Mouse (Mus musculus): ENCODE results near the gene Rpgrip1. TPM values are rescaled to one million over a fixed set of nuclear protein-coding genes. Genes with fewer than 3 reads are reported as not detected.

The Rpgrip1 gene
- polyA plus RNA-seq, 1 experiment from 2014 or later, result 39.5 TPM

GRCm38 (mm10) chr14:52140577-52141444 lies 30.3 kb downstream of the Rpgrip1 start:
- Histone ChIP-seq H3K9me3 (ENCODE audit: control insufficient read depth, low read length) (no peaks in the 10 kb centered on the region), H3K4me1 (ENCODE audit: control insufficient read depth, insufficient read depth, low read length) (no peaks in the 10 kb centered on the region), H3K4me3 (replicated peaks; ENCODE audit: low read depth, low read length) (no peak overlapping the region), H3K27me3 (ENCODE audit: control insufficient read depth, insufficient read depth, low read length) (no peaks in the 10 kb centered on the region), H3K9ac (replicated peaks; ENCODE audit: low read length) (no peak overlapping the region), H3K36me3 (ENCODE audit: control insufficient read depth, insufficient read depth, low read length) (no peaks in the 10 kb centered on the region), H3K4me2 (ENCODE audit: low read length) (no peak overlapping the region), H3K27ac (replicated peaks; ENCODE audit: low read depth, low read length) (no peak overlapping the region)
- DNase-seq, result no peak
- 82% methylated on average over 19 of the region's 19 CpGs for WGBS
- ATAC-seq (ENCODE audit: low FRiP score, low TSS enrichment), result no peak

DNA sequence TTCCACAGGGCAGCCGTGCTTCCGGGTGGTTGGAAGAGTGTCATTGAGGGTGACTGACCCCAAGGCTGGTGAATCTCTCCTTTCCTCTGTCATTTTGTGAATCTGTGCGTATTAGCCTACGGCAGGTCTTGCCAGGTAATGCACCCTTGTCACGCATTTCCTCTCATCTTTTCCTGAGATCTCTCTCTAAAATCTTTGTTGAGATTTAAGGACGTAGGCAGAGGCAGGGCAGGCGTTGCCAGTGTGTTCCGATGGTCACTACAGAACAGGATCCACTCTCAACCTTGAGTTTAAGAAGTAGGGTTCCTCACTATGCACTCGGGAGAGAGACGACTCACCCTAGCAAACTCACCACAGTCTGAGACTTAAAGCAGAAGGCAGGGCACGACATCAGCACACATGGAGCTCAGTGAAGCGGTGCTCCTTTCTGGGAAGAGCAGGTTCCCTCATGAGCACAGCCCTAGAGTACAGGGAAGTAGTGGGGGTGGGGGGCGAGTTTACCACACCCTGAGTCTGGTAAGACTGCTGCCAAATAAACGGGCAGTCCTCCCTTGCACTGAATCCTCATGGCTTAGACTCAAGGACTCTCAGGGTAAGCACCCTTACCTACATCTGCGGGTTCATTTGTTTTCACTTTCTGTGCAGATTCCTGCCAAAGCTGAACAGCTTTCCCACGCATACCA lies 31.1 kb downstream of the Rpgrip1 start:
- H3K27me3 ChIP-seq (ENCODE audit: control insufficient read depth, insufficient read depth, low read length), result no peaks in the 10 kb centered on the region
- no peaks in the 10 kb centered on the region for H3K36me3 ChIP-seq (ENCODE audit: control insufficient read depth, insufficient read depth, low read length)
- WGBS, result 75% methylated on average over 16 of the region's 16 CpGs
- no peak overlapping the region for H3K27ac ChIP-seq (replicated peaks; ENCODE audit: low read depth, low read length)
- no peaks in the 10 kb centered on the region for H3K4me1 ChIP-seq (ENCODE audit: control insufficient read depth, insufficient read depth, low read length)
- H3K4me3 ChIP-seq (replicated peaks; ENCODE audit: low read depth, low read length), result no peak overlapping the region
- no peak for DNase-seq
- no peak overlapping the region for H3K4me2 ChIP-seq (ENCODE audit: low read length)
- ATAC-seq (ENCODE audit: low FRiP score, low TSS enrichment), result no peak
- no peak overlapping the region for H3K9ac ChIP-seq (replicated peaks; ENCODE audit: low read length)
- H3K9me3 ChIP-seq (ENCODE audit: control insufficient read depth, low read length), result no peaks in the 10 kb centered on the region

- Histone ChIP-seq H3K4me2 (ENCODE audit: low read length) (no peak overlapping the region), H3K9ac (replicated peaks; ENCODE audit: low read length) (no peak overlapping the region)
- 89% methylated on average over 4 of the region's 4 CpGs for WGBS
Observed at GRCm38 (mm10) chr14:52144165-52144564, 33.7 kb downstream of the Rpgrip1 start.

GRCm38 (mm10) chr14:52146540-52146939 lies 36.0 kb downstream of the Rpgrip1 start:
- WGBS, result 63% methylated on average over 4 of the region's 4 CpGs
- ATAC-seq (ENCODE audit: low FRiP score, low TSS enrichment), result no peak
- Histone ChIP-seq H3K4me1 (ENCODE audit: control insufficient read depth, insufficient read depth, low read length) (no peaks in the 10 kb centered on the region), H3K27me3 (ENCODE audit: control insufficient read depth, insufficient read depth, low read length) (no peaks in the 10 kb centered on the region), H3K36me3 (ENCODE audit: control insufficient read depth, insufficient read depth, low read length) (no peaks in the 10 kb centered on the region), H3K27ac (replicated peaks; ENCODE audit: low read depth, low read length) (no peak overlapping the region), H3K4me3 (replicated peaks; ENCODE audit: low read depth, low read length) (no peak overlapping the region), H3K9me3 (ENCODE audit: control insufficient read depth, low read length) (no peaks in the 10 kb centered on the region), H3K9ac (replicated peaks; ENCODE audit: low read length) (no peak overlapping the region), H3K4me2 (ENCODE audit: low read length) (no peak overlapping the region)
- DNase-seq, result peak; percentile 46

More at GRCm38 (mm10) chr14:52144165-52144564, 33.7 kb downstream of the Rpgrip1 start:
- Histone ChIP-seq H3K36me3 (ENCODE audit: control insufficient read depth, insufficient read depth, low read length) (no peaks in the 10 kb centered on the region), H3K27me3 (ENCODE audit: control insufficient read depth, insufficient read depth, low read length) (no peaks in the 10 kb centered on the region), H3K27ac (replicated peaks; ENCODE audit: low read depth, low read length) (no peak overlapping the region), H3K4me1 (ENCODE audit: control insufficient read depth, insufficient read depth, low read length) (no peaks in the 10 kb centered on the region), H3K4me3 (replicated peaks; ENCODE audit: low read depth, low read length) (no peak overlapping the region), H3K9me3 (ENCODE audit: control insufficient read depth, low read length) (no peaks in the 10 kb centered on the region)
- ATAC-seq (ENCODE audit: low FRiP score, low TSS enrichment), result no peak
- no peak for DNase-seq

DNA sequence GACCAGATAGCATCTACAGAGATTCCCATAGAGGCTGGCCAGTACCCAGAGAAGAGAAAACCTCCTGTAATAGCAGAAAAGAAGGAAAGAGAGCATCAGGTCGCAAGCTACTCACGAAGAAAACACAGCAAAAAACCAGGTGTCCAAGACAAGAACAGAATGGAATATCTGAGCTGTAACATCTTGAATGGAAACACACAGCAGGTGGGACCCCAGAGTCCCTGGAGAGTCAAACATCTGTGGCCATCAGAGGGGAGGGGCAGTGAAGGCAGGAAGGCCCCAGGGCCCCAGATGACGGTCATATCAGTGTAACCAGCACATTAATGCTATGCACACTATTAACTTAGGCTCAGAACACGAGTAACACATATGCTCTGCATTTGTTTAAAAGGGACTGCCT lies 39.4 kb downstream of the Rpgrip1 start:
- DNase-seq (no peak), ATAC-seq (ENCODE audit: low FRiP score, low TSS enrichment) (no peak)
- 53% methylated on average over 4 of the region's 4 CpGs for WGBS

DNA sequence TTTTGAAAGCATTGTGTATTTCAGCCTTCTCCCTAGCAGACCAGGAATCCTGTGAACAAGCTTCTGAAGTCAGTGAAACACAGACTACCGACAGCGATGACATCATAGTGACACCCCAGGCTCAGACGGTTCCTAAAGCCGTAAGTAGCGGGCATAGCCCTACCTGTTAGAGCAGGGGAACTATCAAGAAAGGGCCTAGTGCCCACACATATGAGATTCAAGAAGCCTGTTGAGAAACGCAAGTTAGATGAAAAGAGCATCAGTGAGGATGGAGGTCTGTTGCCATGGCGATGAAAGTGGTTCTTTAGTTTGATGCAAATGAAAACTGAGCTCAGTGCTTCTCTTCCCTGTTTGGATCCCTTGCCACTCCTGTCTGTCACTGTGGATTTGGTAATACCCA lies 41.7 kb downstream of the Rpgrip1 start:
- DNase-seq, result peak; percentile 78
- H3K9me3 ChIP-seq (ENCODE audit: control insufficient read depth, low read length), result no peaks in the 10 kb centered on the region
- no peak overlapping the region for H3K9ac ChIP-seq (replicated peaks; ENCODE audit: low read length)
- H3K27me3 ChIP-seq (ENCODE audit: control insufficient read depth, insufficient read depth, low read length), result no peaks in the 10 kb centered on the region
- ATAC-seq (ENCODE audit: low FRiP score, low TSS enrichment), result peak; percentile 43; the same call in 1 of the 2 replicates
- no peak overlapping the region for H3K27ac ChIP-seq (replicated peaks; ENCODE audit: low read depth, low read length)
- no peak overlapping the region for H3K4me3 ChIP-seq (replicated peaks; ENCODE audit: low read depth, low read length)
- peak overlapping the region; percentile 24 for H3K4me2 ChIP-seq (ENCODE audit: low read length)
- peaks cover 3% of the 10 kb centered on the region; the same call in 1 of the 2 replicates for H3K4me1 ChIP-seq (ENCODE audit: control insufficient read depth, insufficient read depth, low read length)
- WGBS, result 18% methylated on average over 7 of the region's 7 CpGs
- no peaks in the 10 kb centered on the region for H3K36me3 ChIP-seq (ENCODE audit: control insufficient read depth, insufficient read depth, low read length)

More for the DNA sequence above, 39.4 kb downstream of the Rpgrip1 start:
- no peak overlapping the region for H3K4me3 ChIP-seq (replicated peaks; ENCODE audit: low read depth, low read length)
- H3K4me2 ChIP-seq (ENCODE audit: low read length), result no peak overlapping the region
- no peaks in the 10 kb centered on the region for H3K36me3 ChIP-seq (ENCODE audit: control insufficient read depth, insufficient read depth, low read length)
- no peak overlapping the region for H3K9ac ChIP-seq (replicated peaks; ENCODE audit: low read length)
- no peaks in the 10 kb centered on the region for H3K27me3 ChIP-seq (ENCODE audit: control insufficient read depth, insufficient read depth, low read length)
- peaks cover 3% of the 10 kb centered on the region; the same call in 1 of the 2 replicates for H3K4me1 ChIP-seq (ENCODE audit: control insufficient read depth, insufficient read depth, low read length)
- H3K27ac ChIP-seq (replicated peaks; ENCODE audit: low read depth, low read length), result no peak overlapping the region
- no peaks in the 10 kb centered on the region for H3K9me3 ChIP-seq (ENCODE audit: control insufficient read depth, low read length)

DNA sequence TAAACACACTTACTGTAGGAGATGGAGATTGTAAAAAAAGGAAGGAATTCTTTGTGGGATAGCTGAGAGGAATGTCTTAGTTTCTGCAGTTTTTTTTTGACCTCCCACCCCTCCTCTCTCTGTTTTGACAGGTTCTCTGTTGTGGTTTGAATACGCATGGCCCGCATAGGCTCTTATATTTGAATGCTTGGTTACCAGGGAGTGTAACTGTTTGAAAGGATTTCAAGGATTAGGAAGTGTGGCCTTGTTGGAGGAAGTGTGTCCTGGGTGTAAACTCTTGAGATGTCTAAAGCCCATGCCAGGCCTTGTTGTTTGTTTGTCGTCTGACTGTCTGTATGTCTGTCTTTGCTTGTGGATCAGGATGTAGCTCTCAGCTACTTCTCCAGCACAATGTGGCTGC lies 42.1 kb downstream of the Rpgrip1 start:
- no peaks in the 10 kb centered on the region for H3K27me3 ChIP-seq (ENCODE audit: control insufficient read depth, insufficient read depth, low read length)
- H3K27ac ChIP-seq (replicated peaks; ENCODE audit: low read depth, low read length), result no peak overlapping the region
- H3K4me1 ChIP-seq (ENCODE audit: control insufficient read depth, insufficient read depth, low read length), result peaks cover 3% of the 10 kb centered on the region; the same call in 1 of the 2 replicates
- DNase-seq (peak; percentile 20), ATAC-seq (ENCODE audit: low FRiP score, low TSS enrichment) (no peak)
- 10% methylated on average over 3 of the region's 3 CpGs for WGBS
- peaks cover under 1% of the 10 kb centered on the region; the same call in 1 of the 2 replicates for H3K36me3 ChIP-seq (ENCODE audit: control insufficient read depth, insufficient read depth, low read length)
- no peaks in the 10 kb centered on the region for H3K9me3 ChIP-seq (ENCODE audit: control insufficient read depth, low read length)
- no peak overlapping the region for H3K9ac ChIP-seq (replicated peaks; ENCODE audit: low read length)
- peak overlapping the region; percentile 24; the same call in 1 of the 2 replicates for H3K4me2 ChIP-seq (ENCODE audit: low read length)
- no peak overlapping the region for H3K4me3 ChIP-seq (replicated peaks; ENCODE audit: low read depth, low read length)

GRCm38 (mm10) chr14:52155008-52155407 lies 44.5 kb downstream of the Rpgrip1 start:
- H3K4me3 ChIP-seq (replicated peaks; ENCODE audit: low read depth, low read length), result no peak overlapping the region
- no peak overlapping the region for H3K9ac ChIP-seq (replicated peaks; ENCODE audit: low read length)
- peaks cover 22% of the 10 kb centered on the region for H3K36me3 ChIP-seq (ENCODE audit: control insufficient read depth, insufficient read depth, low read length)
- H3K27me3 ChIP-seq (ENCODE audit: control insufficient read depth, insufficient read depth, low read length), result no peaks in the 10 kb centered on the region
- DNase-seq (no peak), ATAC-seq (ENCODE audit: low FRiP score, low TSS enrichment) (no peak)
- no peak overlapping the region for H3K27ac ChIP-seq (replicated peaks; ENCODE audit: low read depth, low read length)
- 92% methylated on average over 2 of the region's 2 CpGs for WGBS
- peaks cover 3% of the 10 kb centered on the region; the same call in 1 of the 2 replicates for H3K4me1 ChIP-seq (ENCODE audit: control insufficient read depth, insufficient read depth, low read length)
- H3K9me3 ChIP-seq (ENCODE audit: control insufficient read depth, low read length), result no peaks in the 10 kb centered on the region
- no peak overlapping the region for H3K4me2 ChIP-seq (ENCODE audit: low read length)
